In the genomic region with DNA sequence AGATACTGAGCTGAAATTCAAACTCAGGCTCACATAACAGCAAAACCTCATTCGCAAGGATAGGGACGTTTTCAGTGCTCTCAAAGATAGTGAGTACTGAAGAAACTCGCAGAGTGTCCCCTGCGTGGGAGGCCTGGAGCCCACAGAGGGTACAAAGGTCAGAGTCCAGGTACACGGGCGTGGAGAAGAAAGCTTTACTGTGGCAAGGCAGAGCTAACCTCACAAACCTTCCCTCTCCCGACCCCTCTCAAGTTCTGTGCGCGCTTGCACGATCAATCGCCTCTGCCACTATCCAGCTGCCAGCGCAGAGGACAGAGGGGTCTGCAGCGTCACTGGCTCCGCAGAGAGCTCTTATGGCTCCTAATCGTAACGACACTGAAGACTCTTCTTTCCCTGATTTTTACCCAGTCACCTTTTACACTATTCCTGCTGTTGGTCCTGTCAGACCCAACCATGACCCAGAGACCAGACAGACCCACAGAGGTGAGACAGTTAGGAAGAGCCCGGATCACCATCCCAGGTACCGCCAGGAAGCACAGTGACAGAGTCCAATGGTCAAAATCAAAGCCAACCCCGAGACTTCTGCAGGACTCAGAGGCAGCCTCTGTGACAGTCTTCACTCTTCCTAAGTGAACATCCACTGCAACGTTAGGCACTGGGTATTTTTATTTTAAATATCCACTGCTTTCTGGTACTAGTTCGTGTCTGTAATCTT, we compare ENCODE assay signal across 28 mouse cellular contexts. TPM values are rescaled to one million over a fixed set of nuclear protein-coding genes. Genes with fewer than 3 reads are reported as not detected.
DNase-seq lines count a peak whose midpoint lies in the region; ATAC-seq and TF ChIP-seq lines count a peak whose summit lies in the region.
"Had no signal": no experiment of that assay in that cellular context is flagged by ENCODE, and none has a peak within 500 bp of the region (broad histone marks: within the 10 kb centered on the region; RNA-seq: fewer than 3 reads in every experiment).

No protein-coding gene starts in this region.

- ATAC-seq in liver, embryonic 13.5 days (ENCODE audit: low read depth), result no peak
- ATAC-seq in forebrain, embryonic 12.5 days (ENCODE audit: low FRiP score), result no peak
- ATAC-seq in erythroblast, adult 5-6 weeks (replicated peaks; ENCODE audit: low FRiP score, poor library complexity, severe bottlenecking), result no peak
- ATAC-seq in midbrain, embryonic 11.5 days (ENCODE audit: low FRiP score), result no peak
- ATAC-seq: CD4-positive, CD25-positive, alpha-beta regulatory T cell, adult 4 months; forebrain, embryonic 16.5 days; hindbrain, postnatal 0 days; Patski had no signal

- H3K9me3 ChIP-seq in E14TG2a.4 (ENCODE audit: low read length), result no peaks in the 10 kb centered on the region
- no peaks in the 10 kb centered on the region for H3K9me3 ChIP-seq in ES-E14 (ENCODE audit: control insufficient read depth, insufficient read depth, low read depth, low read length)
- H3K9me3 ChIP-seq in liver, embryonic 13.5 days (replicated peaks), result no peaks in the 10 kb centered on the region
- H3K9me3 ChIP-seq in forebrain, embryonic 12.5 days, result no peaks in the 10 kb centered on the region
- no peaks in the 10 kb centered on the region for H3K9me3 ChIP-seq in midbrain, embryonic 11.5 days (ENCODE audit: control insufficient read depth, low read length)
- H3K9me3 ChIP-seq: embryonic facial prominence, embryonic 12.5 days; forebrain, embryonic 10.5 days; G1E; heart, embryonic 13.5 days; hindbrain, embryonic 12.5 days; limb, embryonic 10.5 days; limb, embryonic 15.5 days; lung, embryonic 15.5 days; midbrain, embryonic 12.5 days; neural tube, embryonic 12.5 days had no signal

- H3K27me3 ChIP-seq in kidney, adult 2 months (replicated peaks; ENCODE audit: control insufficient read depth, insufficient read depth, low read length), result no peaks in the 10 kb centered on the region
- peaks cover 21% of the 10 kb centered on the region for H3K27me3 ChIP-seq in E14TG2a.4 (ENCODE audit: insufficient read depth, low read length)
- peaks cover 8% of the 10 kb centered on the region; the same call in 1 of the 2 replicates for H3K27me3 ChIP-seq in liver, embryonic 13.5 days
- H3K27me3 ChIP-seq in forebrain, embryonic 12.5 days, result no peaks in the 10 kb centered on the region
- H3K27me3 ChIP-seq in midbrain, embryonic 11.5 days (ENCODE audit: control insufficient read depth, insufficient read depth, low read length), result no peaks in the 10 kb centered on the region
- H3K27me3 ChIP-seq: embryonic facial prominence, embryonic 12.5 days; heart, embryonic 13.5 days; hindbrain, embryonic 12.5 days; limb, embryonic 15.5 days; lung, embryonic 15.5 days; midbrain, embryonic 12.5 days; neural tube, embryonic 12.5 days; Patski had no signal

- in situ Hi-C loops in ES-E14 (cut with MboI; ENCODE audit: low sequenced_read_pairs in 2 of 2, unreplicated experiment in 2 of 2), result no loop called here

- no peak overlapping the region for H3K4me3 ChIP-seq in kidney, adult 2 months (ENCODE audit: insufficient read depth, low read depth, low read length)
- H3K4me3 ChIP-seq in E14TG2a.4 (replicated peaks; ENCODE audit: low read length), result peak overlapping the region; percentile 46
- peak overlapping the region; percentile 23 to 46; a peak in 3 of 4 replicates for H3K4me3 ChIP-seq in ES-E14 (ENCODE audit: insufficient read depth in 1 of 2, low read depth in 1 of 2, low read length in 2 of 2, poor library complexity in 1 of 2, severe bottlenecking in 1 of 2)
- no peak overlapping the region for H3K4me3 ChIP-seq in liver, embryonic 13.5 days (replicated peaks)
- H3K4me3 ChIP-seq in forebrain, embryonic 12.5 days (replicated peaks), result no peak overlapping the region
- H3K4me3 ChIP-seq in midbrain, embryonic 11.5 days (ENCODE audit: low read depth, low read length), result no peak overlapping the region
- H3K4me3 ChIP-seq: embryonic facial prominence, embryonic 12.5 days; forebrain, embryonic 10.5 days; gastrocnemius, adult 2 months; heart, embryonic 13.5 days; hindbrain, embryonic 12.5 days; limb, embryonic 10.5 days; limb, embryonic 15.5 days; lung, embryonic 15.5 days; midbrain, embryonic 12.5 days; myocyte; neural tube, embryonic 12.5 days had no signal

- no peak for TF ChIP-seq POLR2A in kidney, adult 2 months (IDR thresholded peaks at IDR 0.05; ENCODE audit: low read depth, low read length)

- H3K9ac ChIP-seq in ES-E14 (ENCODE audit: insufficient read depth, low read depth, low read length, poor library complexity, severe bottlenecking), result peak overlapping the region; percentile 56; the same call in 1 of the 2 replicates
- no peak overlapping the region for H3K9ac ChIP-seq in liver, embryonic 13.5 days
- no peak overlapping the region for H3K9ac ChIP-seq in forebrain, embryonic 12.5 days
- H3K9ac ChIP-seq in midbrain, embryonic 11.5 days (ENCODE audit: low read length), result no peak overlapping the region
- H3K9ac ChIP-seq: embryonic facial prominence, embryonic 12.5 days; heart, embryonic 13.5 days; hindbrain, embryonic 12.5 days; limb, embryonic 15.5 days; lung, embryonic 15.5 days; midbrain, embryonic 12.5 days; neural tube, embryonic 12.5 days had no signal

- DNase-seq in kidney, adult 2 months, result peak; percentile 73
- DNase-seq in kidney, postnatal 10 days, result no peak
- no peak for DNase-seq in ES-E14 (ENCODE audit: low read depth, low spot score)
- DNase-seq in liver, embryonic 13.5 days, result no peak
- no peak for DNase-seq in midbrain, embryonic 11.5 days (ENCODE audit: low spot score, missing footprints)
- DNase-seq: adrenal gland, postnatal 25 days; embryo, embryonic 11 days; gastrocnemius, adult 2 months; layer of hippocampus, adult 9-11 months; right cerebral cortex, postnatal 4 days had no signal

- H3K4me1 ChIP-seq in kidney, adult 2 months (ENCODE audit: control insufficient read depth, insufficient read depth, low read length), result no peaks in the 10 kb centered on the region
- H3K4me1 ChIP-seq in E14TG2a.4 (replicated peaks; ENCODE audit: low read depth, low read length) (peaks cover 9% of the 10 kb centered on the region; the same call in 1 of the 2 replicates), ES-E14 (ENCODE audit: control insufficient read depth in 2 of 2, insufficient read depth in 2 of 2, low read length in 2 of 2, poor library complexity in 1 of 2) (peaks cover 0 to 4% of the 10 kb centered on the region in 2 experiments; a peak in 1 of 4 replicates)
- peaks cover 36% of the 10 kb centered on the region for H3K4me1 ChIP-seq in liver, embryonic 13.5 days (replicated peaks)
- 0 out of 2 replicates have a peak, but pooled peaks cover 4% of the 10 kb centered on the region for H3K4me1 ChIP-seq in forebrain, embryonic 12.5 days
- H3K4me1 ChIP-seq in midbrain, embryonic 11.5 days (ENCODE audit: control insufficient read depth, insufficient read depth, low read length), result no peaks in the 10 kb centered on the region
- H3K4me1 ChIP-seq: embryonic facial prominence, embryonic 12.5 days; forebrain, embryonic 10.5 days; heart, embryonic 13.5 days; limb, embryonic 15.5 days; lung, embryonic 15.5 days; midbrain, embryonic 12.5 days; neural tube, embryonic 12.5 days had no signal

- H3K4me2 ChIP-seq in liver, embryonic 13.5 days, result peak overlapping the region; percentile 6; the same call in 1 of the 2 replicates
- H3K4me2 ChIP-seq in forebrain, embryonic 12.5 days, result no peak overlapping the region
- no peak overlapping the region for H3K4me2 ChIP-seq in midbrain, embryonic 11.5 days
- H3K4me2 ChIP-seq: embryonic facial prominence, embryonic 12.5 days; heart, embryonic 13.5 days; hindbrain, embryonic 12.5 days; limb, embryonic 15.5 days; lung, embryonic 15.5 days; midbrain, embryonic 12.5 days; neural tube, embryonic 12.5 days had no signal

- H3K27ac ChIP-seq in kidney, adult 2 months (ENCODE audit: insufficient read depth, low read depth, low read length), result no peak overlapping the region
- no peak overlapping the region for H3K27ac ChIP-seq in ES-E14 (ENCODE audit: insufficient read depth, low read depth, low read length, poor library complexity, severe bottlenecking)
- H3K27ac ChIP-seq in liver, embryonic 13.5 days, result no peak overlapping the region
- no peak overlapping the region for H3K27ac ChIP-seq in forebrain, embryonic 12.5 days
- H3K27ac ChIP-seq in midbrain, embryonic 11.5 days (ENCODE audit: low read depth, low read length), result no peak overlapping the region
- H3K27ac ChIP-seq: embryonic facial prominence, embryonic 12.5 days; forebrain, embryonic 10.5 days; gastrocnemius, adult 2 months; heart, embryonic 13.5 days; hindbrain, embryonic 12.5 days; hindbrain, postnatal 0 days; limb, embryonic 10.5 days; limb, embryonic 15.5 days; lung, embryonic 15.5 days; midbrain, embryonic 12.5 days; neural tube, embryonic 12.5 days had no signal

- TF ChIP-seq CTCF in kidney, adult 2 months (conservative IDR thresholded peaks at IDR 0.05; ENCODE audit: insufficient read depth, insufficient read length, low read depth, low read length), result no peak
- no peak for TF ChIP-seq CTCF in E14TG2a.4 (conservative IDR thresholded peaks at IDR 0.05; ENCODE audit: low read length)

- H3K36me3 ChIP-seq in kidney, adult 2 months (ENCODE audit: control insufficient read depth, insufficient read depth, low read length), result no peaks in the 10 kb centered on the region
- no peaks in the 10 kb centered on the region for H3K36me3 ChIP-seq in E14TG2a.4 (ENCODE audit: insufficient read depth, low read length)
- H3K36me3 ChIP-seq in ES-E14 (ENCODE audit: control insufficient read depth, insufficient read depth, low read length, poor library complexity, severe bottlenecking), result no peaks in the 10 kb centered on the region
- no peaks in the 10 kb centered on the region for H3K36me3 ChIP-seq in liver, embryonic 13.5 days
- no peaks in the 10 kb centered on the region for H3K36me3 ChIP-seq in forebrain, embryonic 12.5 days (replicated peaks)
- H3K36me3 ChIP-seq in midbrain, embryonic 11.5 days (ENCODE audit: control insufficient read depth, insufficient read depth, low read length), result no peaks in the 10 kb centered on the region
- H3K36me3 ChIP-seq: embryonic facial prominence, embryonic 12.5 days; forebrain, embryonic 10.5 days; G1E; heart, embryonic 13.5 days; hindbrain, embryonic 12.5 days; limb, embryonic 10.5 days; limb, embryonic 15.5 days; lung, embryonic 15.5 days; midbrain, embryonic 12.5 days; neural tube, embryonic 12.5 days had no signal

- 59% methylated on average over 21 of the region's 21 CpGs for WGBS in kidney, adult 2 months
- WGBS in liver, embryonic 13.5 days (ENCODE audit: insufficient replicate concordance), result 72% methylated on average over 21 of the region's 21 CpGs
- WGBS in forebrain, embryonic 12.5 days, result 77% methylated on average over 21 of the region's 21 CpGs
- WGBS in midbrain, embryonic 11.5 days, result 75% methylated on average over 21 of the region's 21 CpGs

RNA-seq across cellular contexts. Expression of a gene that starts 51.6 kb away (rescaled TPM):
- 54.6 and 59.7 TPM in 2 replicates for polyA plus RNA-seq in kidney, adult 2 months (2012; rRNA removed)
- total RNA-seq in ES-E14 (2012; rRNA removed), result 49.1 and 70.3 TPM in 2 replicates
- 91.1 and 99.5 TPM in 2 replicates for polyA plus RNA-seq in liver, embryonic 13.5 days (2015; fragmentation: Nextera tagmentation; extraction: Ambion mirVana)
- 20.6 and 27.0 TPM in 2 replicates for polyA plus RNA-seq in forebrain, embryonic 12.5 days (2016; fragmentation: Nextera tagmentation; extraction: Ambion mirVana)
- total RNA-seq in erythroblast, adult 5-6 weeks (2015; ENCODE audit: low replicate concordance), result 401 and 415 TPM in 2 replicates
- total RNA-seq in erythroblast, adult 5-6 weeks (2017; ENCODE audit: low replicate concordance), result 648 and 695 TPM in 2 replicates
- 13.2 and 16.5 TPM in 2 replicates for polyA plus RNA-seq in midbrain, embryonic 11.5 days (2014; fragmentation: Nextera tagmentation; extraction: Ambion mirVana)

Comparison
In these comparisons a context has a peak if more than half of its experiments do, and no peak if none do; other contexts are left out.
1. H3K4me3 ChIP-seq: peak in E14TG2a.4 (single experiment) and ES-E14 (2 of 2); none in kidney, adult 2 months (single experiment), liver, embryonic 13.5 days (single experiment), forebrain, embryonic 12.5 days (single experiment) and midbrain, embryonic 11.5 days (single experiment).